Mouse (Mus musculus) left cerebral cortex, postnatal 25 days (tissue): ENCODE data around the gene AI182371. TPM values are rescaled to one million over a fixed set of nuclear protein-coding genes. Genes with fewer than 3 reads are reported as not detected.

Source experiments
- DNase-seq, 2 experiments: peaks; one replicate each; pipeline ENCODE4 v3.0.0; 2022; ENCODE audit warnings: low spot score in 2 of 2, mixed read lengths in 1 of 2
- intact Hi-C: fragments of 180-260 bp; cut with DNase I; formaldehyde crosslinking; loops from one replicate; pipeline ENCODE4 v1.15.1; 2025
- total RNA-seq, 2 experiments: library from RNA; stranded (reverse); gene quantifications; 2 replicates each; pipeline ENCODE4 v1.2.3; 2021

The AI182371 gene
- under 1 TPM in 1 of 2 experiments, not detected in 1; 0.41 TPM for total RNA-seq

GRCm38 (mm10) chr2:35101443-35101842 is at the start of gene AI182371:
AI182371 (minus strand) TSS chr2:35101543.
- DNase-seq = no peak

GRCm38 (mm10) chr2:35148806-35149205 is 47.5 kb upstream of the AI182371 start:
- intact Hi-C loops = no loop called here
- DNase-seq = no peak

More at GRCm38 (mm10) chr2:35101443-35101842, at the start of gene AI182371:
- intact Hi-C loops = loop anchor here (10.0 kb wide), 1 partner anchor 277 kb away; the partner anchor contains the start of gene Fbxw2

- DNase-seq = no peak
- intact Hi-C loops = no loop called here
Measured at GRCm38 (mm10) chr2:35141673-35142072, 40.3 kb upstream of the AI182371 start.

GRCm38 (mm10) chr2:35138576-35138975 is 37.2 kb upstream of the AI182371 start:
- intact Hi-C loops = no loop called here
- no peak for DNase-seq

GRCm38 (mm10) chr2:35133891-35134290 is 32.5 kb upstream of the AI182371 start:
- intact Hi-C loops = no loop called here
- no peak for DNase-seq

- intact Hi-C loops = no loop called here
- no peak for DNase-seq
Measured at GRCm38 (mm10) chr2:35132662-35133055, 31.3 kb upstream of the AI182371 start.

- intact Hi-C loops = no loop called here
Measured at GRCm38 (mm10) chr2:35131991-35132661, 30.8 kb upstream of the AI182371 start.

GRCm38 (mm10) chr2:35131491-35131890 is 30.1 kb upstream of the AI182371 start:
- intact Hi-C loops = no loop called here
- DNase-seq = no peak

More at GRCm38 (mm10) chr2:35131991-35132661, 30.8 kb upstream of the AI182371 start:
- DNase-seq = peak; percentile 95 to 98

- DNase-seq = no peak
- intact Hi-C loops = no loop called here
Measured at GRCm38 (mm10) chr2:35124716-35125115, 23.4 kb upstream of the AI182371 start.

- intact Hi-C loops = no loop called here
- no peak for DNase-seq
Measured at GRCm38 (mm10) chr2:35110521-35110920, 9.2 kb upstream of the AI182371 start.

- intact Hi-C loops = loop anchor here (2.0 to 10.0 kb wide), 4 partner anchors 65 to 438 kb away; partner anchors contain the start of gene Fbxw2
- no peak for DNase-seq
Measured at GRCm38 (mm10) chr2:35109924-35110304, 8.6 kb upstream of the AI182371 start.

- DNase-seq = peak; percentile 93
- intact Hi-C loops = loop anchor here (2.0 to 10.0 kb wide), 4 partner anchors 65 to 437 kb away; partner anchors contain the start of gene Fbxw2
Measured at GRCm38 (mm10) chr2:35109141-35109923, 8.0 kb upstream of the AI182371 start, which contains the start of gene Cntrl. Cntrl (plus strand) TSS chr2:35109492.

GRCm38 (mm10) chr2:35108712-35109111 is 7.4 kb upstream of the AI182371 start:
- DNase-seq = peak; percentile 30 to 73
- intact Hi-C loops = loop anchor here (2.0 to 10.0 kb wide), 4 partner anchors 64 to 436 kb away; partner anchors contain the start of gene Fbxw2

- no peak for DNase-seq
Measured at GRCm38 (mm10) chr2:35107984-35108635, 6.8 kb upstream of the AI182371 start.

GRCm38 (mm10) chr2:35104843-35105242 is 3.5 kb upstream of the AI182371 start:
- intact Hi-C loops = loop anchor here (5.0 to 10.0 kb wide), 2 partner anchors 280 to 433 kb away; partner anchors contain the start of gene Fbxw2
- no peak for DNase-seq

More at GRCm38 (mm10) chr2:35107984-35108635, 6.8 kb upstream of the AI182371 start:
- intact Hi-C loops = loop anchor here (2.0 to 10.0 kb wide), 4 partner anchors 63 to 436 kb away; partner anchors contain the start of gene Fbxw2

- no peak for DNase-seq
- intact Hi-C loops = loop anchor here (10.0 kb wide), 1 partner anchor 279 kb away; the partner anchor contains the start of gene Fbxw2
Measured at GRCm38 (mm10) chr2:35103558-35103957, 2.2 kb upstream of the AI182371 start.

- intact Hi-C loops = loop anchor here (10.0 kb wide), 1 partner anchor 278 kb away; the partner anchor contains the start of gene Fbxw2
- no peak for DNase-seq
Measured at GRCm38 (mm10) chr2:35102777-35103176, 1.4 kb upstream of the AI182371 start.

GRCm38 (mm10) chr2:35100529-35100928 is 814 bp downstream of the AI182371 start:
- intact Hi-C loops = loop anchor here (10.0 kb wide), 1 partner anchor 276 kb away; the partner anchor contains the start of gene Fbxw2
- DNase-seq = no peak

- intact Hi-C loops = no loop called here
- peak; percentile 6 to 48 for DNase-seq
Measured at GRCm38 (mm10) chr2:35087418-35087817, 13.9 kb downstream of the AI182371 start.
